Mouse (Mus musculus) hindbrain, embryonic 12.5 days (tissue): ENCODE results near the gene Ppp6r3. TPM values are rescaled to one million over a fixed set of nuclear protein-coding genes. Genes with fewer than 3 reads are reported as not detected.
"Not testable (repeated sequence)": the region's sequence is repeated elsewhere in the genome, so short reads cannot be mapped to it uniquely, and the experiment has no call there.

ENCODE experiments used
- ATAC-seq: fragments of 200-750 bp; cut with Nextera tagmentation; 2 replicates; pipeline ENCODE4 v1.8.0; 2017; ENCODE audit warnings: moderate TSS enrichment; ENCODE audit not compliant: low FRiP score
- H3K27ac ChIP-seq: fragments of 300-500 bp; sonication (generic); 2 replicates; pipeline ENCODE4 v1.5.1; 2016; ENCODE audit warnings: mild to moderate bottlenecking
- H3K27me3 ChIP-seq: fragments of 300-500 bp; sonication (generic); 2 replicates; pipeline ENCODE4 v1.6.1; 2016; ENCODE audit warnings: mild to moderate bottlenecking
- H3K36me3 ChIP-seq: fragments of 300-500 bp; sonication (generic); 2 replicates; pipeline ENCODE4 v1.6.1; 2016; ENCODE audit warnings: mild to moderate bottlenecking
- H3K4me1 ChIP-seq: fragments of 300-500 bp; sonication (generic); 2 replicates; pipeline ENCODE4 v1.6.1; 2016
- H3K4me2 ChIP-seq: fragments of 300-500 bp; sonication (generic); replicated peaks from 2 replicates; pipeline ENCODE4 v1.6.1; 2016; ENCODE audit warnings: mild to moderate bottlenecking
- H3K4me3 ChIP-seq: fragments of 300-500 bp; sonication (generic); 2 replicates; pipeline ENCODE4 v1.5.1; 2016; ENCODE audit warnings: mild to moderate bottlenecking
- H3K9ac ChIP-seq: fragments of 300-500 bp; sonication (generic); 2 replicates; pipeline ENCODE4 v1.6.1; 2016; ENCODE audit warnings: mild to moderate bottlenecking, moderate library complexity
- H3K9me3 ChIP-seq: fragments of 300-500 bp; sonication (generic); replicated peaks from 2 replicates; pipeline ENCODE4 v1.6.1; 2016; ENCODE audit warnings: mild to moderate bottlenecking
- WGBS: fragments of 180-500 bp; shearing (Covaris S2); methylation state at CpG from one replicate; pipeline ENCODE4 v1.1.7; 2016; 5-methylcytosine and 5-hydroxymethylcytosine counted together
- polyA plus RNA-seq: library from polyadenylated mRNA; unstranded; fragments of >200 nt; fragmentation: Nextera tagmentation; extraction: Ambion mirVana; gene quantifications from 2 replicates; pipeline ENCODE4 v1.2.1, GENCODE M21; 2016

The Ppp6r3 gene
- polyA plus RNA-seq, 1 experiment from 2014 or later = 83.9 TPM

GRCm38 (mm10) chr19:3593379-3594055, 18.0 kb upstream of the Ppp6r3 start:
- Histone ChIP-seq H3K36me3 (peaks cover 65% of the 10 kb centered on the region), H3K4me3 (no peak overlapping the region), H3K4me1 (no peaks in the 10 kb centered on the region), H3K4me2 (no peak overlapping the region), H3K27ac (no peak overlapping the region), H3K9me3 (no peaks in the 10 kb centered on the region), H3K27me3 (no peaks in the 10 kb centered on the region), H3K9ac (no peak overlapping the region)
- ATAC-seq = no peak
- WGBS = 88% methylated on average over 7 of the region's 7 CpGs

- H3K27me3 ChIP-seq = no peaks in the 10 kb centered on the region
- no peak overlapping the region for H3K27ac ChIP-seq
- ATAC-seq = no peak
- no peaks in the 10 kb centered on the region for H3K9me3 ChIP-seq
- peaks cover 58% of the 10 kb centered on the region for H3K36me3 ChIP-seq
- H3K9ac ChIP-seq = no peak overlapping the region
- no peak overlapping the region for H3K4me3 ChIP-seq
- H3K4me1 ChIP-seq = no peaks in the 10 kb centered on the region
- WGBS = 96% methylated on average over 4 of the region's 4 CpGs
- no peak overlapping the region for H3K4me2 ChIP-seq
Observed at GRCm38 (mm10) chr19:3589968-3590367, 14.4 kb upstream of the Ppp6r3 start.

- ATAC-seq = no peak
- 93% methylated on average over 5 of the region's 5 CpGs for WGBS
Observed at GRCm38 (mm10) chr19:3589547-3589946, 14.0 kb upstream of the Ppp6r3 start.

GRCm38 (mm10) chr19:3587729-3588128, 12.2 kb upstream of the Ppp6r3 start:
- not testable (repeated sequence) for H3K9me3 ChIP-seq, ATAC-seq, H3K4me1 ChIP-seq, H3K27ac ChIP-seq, H3K4me2 ChIP-seq, H3K27me3 ChIP-seq, H3K9ac ChIP-seq, H3K4me3 ChIP-seq
- H3K36me3 ChIP-seq = peaks cover 52% of the 10 kb centered on the region
- WGBS = 91% methylated on average over 5 of the region's 5 CpGs

More at GRCm38 (mm10) chr19:3589547-3589946, 14.0 kb upstream of the Ppp6r3 start:
- peaks cover 58% of the 10 kb centered on the region for H3K36me3 ChIP-seq
- H3K27ac ChIP-seq = no peak overlapping the region
- H3K9me3 ChIP-seq = no peaks in the 10 kb centered on the region
- H3K4me2 ChIP-seq = no peak overlapping the region
- H3K27me3 ChIP-seq = no peaks in the 10 kb centered on the region
- no peak overlapping the region for H3K9ac ChIP-seq
- H3K4me1 ChIP-seq = no peaks in the 10 kb centered on the region
- no peak overlapping the region for H3K4me3 ChIP-seq

GRCm38 (mm10) chr19:3586540-3586939, 11.0 kb upstream of the Ppp6r3 start:
- Histone ChIP-seq H3K4me2 (no peak overlapping the region), H3K4me3 (no peak overlapping the region), H3K4me1 (0 out of 2 replicates have a peak, but pooled peaks cover under 1% of the 10 kb centered on the region), H3K9ac (no peak overlapping the region), H3K9me3 (no peaks in the 10 kb centered on the region), H3K36me3 (peaks cover 41% of the 10 kb centered on the region), H3K27ac (no peak overlapping the region), H3K27me3 (no peaks in the 10 kb centered on the region)
- no peak for ATAC-seq
- WGBS = 53% methylated on average over 1 of the region's 1 CpGs

- no peaks in the 10 kb centered on the region for H3K9me3 ChIP-seq
- no peak overlapping the region for H3K27ac ChIP-seq
- H3K27me3 ChIP-seq = no peaks in the 10 kb centered on the region
- no peak overlapping the region for H3K9ac ChIP-seq
- 94% methylated on average over 9 of the region's 9 CpGs for WGBS
- no peak overlapping the region for H3K4me2 ChIP-seq
- no peak for ATAC-seq
- no peak overlapping the region for H3K4me3 ChIP-seq
- peaks cover 38% of the 10 kb centered on the region for H3K36me3 ChIP-seq
- 0 out of 2 replicates have a peak, but pooled peaks cover 2% of the 10 kb centered on the region for H3K4me1 ChIP-seq
Observed at GRCm38 (mm10) chr19:3586026-3586425, 10.5 kb upstream of the Ppp6r3 start.

- H3K4me2 ChIP-seq = no peak overlapping the region
- 35% methylated on average over 7 of the region's 7 CpGs for WGBS
- no peak for ATAC-seq
Observed at GRCm38 (mm10) chr19:3581326-3581725, 5.8 kb upstream of the Ppp6r3 start.

GRCm38 (mm10) chr19:3577911-3578290, 2.4 kb upstream of the Ppp6r3 start:
- Histone ChIP-seq H3K4me1 (peaks cover 23% of the 10 kb centered on the region), H3K4me3 (no peak overlapping the region), H3K4me2 (no peak overlapping the region), H3K36me3 (no peaks in the 10 kb centered on the region), H3K9ac (no peak overlapping the region), H3K27ac (no peak overlapping the region), H3K9me3 (no peaks in the 10 kb centered on the region), H3K27me3 (no peaks in the 10 kb centered on the region)
- ATAC-seq = no peak

More at GRCm38 (mm10) chr19:3581326-3581725, 5.8 kb upstream of the Ppp6r3 start:
- Histone ChIP-seq H3K4me3 (no peak overlapping the region), H3K4me1 (peaks cover 7% of the 10 kb centered on the region; the same call in 1 of the 2 replicates), H3K9me3 (no peaks in the 10 kb centered on the region), H3K9ac (no peak overlapping the region), H3K27me3 (no peaks in the 10 kb centered on the region), H3K36me3 (peaks cover 16% of the 10 kb centered on the region; the same call in 1 of the 2 replicates), H3K27ac (no peak overlapping the region)

- no peak for ATAC-seq
Observed at GRCm38 (mm10) chr19:3577265-3577910, 1.8 kb upstream of the Ppp6r3 start.

GRCm38 (mm10) chr19:3576451-3577264, 1.1 kb upstream of the Ppp6r3 start:
- Histone ChIP-seq H3K27me3 (no peaks in the 10 kb centered on the region), H3K9me3 (no peaks in the 10 kb centered on the region), H3K4me1 (peaks cover 23% of the 10 kb centered on the region), H3K4me3 (peak overlapping the region; percentile 67), H3K9ac (peak overlapping the region; percentile 38; the same call in 1 of the 2 replicates), H3K36me3 (no peaks in the 10 kb centered on the region), H3K4me2 (peak overlapping the region; percentile 45), H3K27ac (peak overlapping the region; percentile 95)
- 73% methylated on average over 5 of the region's 5 CpGs for WGBS
- peak; percentile 14 for ATAC-seq

More at GRCm38 (mm10) chr19:3577265-3577910, 1.8 kb upstream of the Ppp6r3 start:
- H3K27me3 ChIP-seq = no peaks in the 10 kb centered on the region
- peaks cover 23% of the 10 kb centered on the region for H3K4me1 ChIP-seq
- 83% methylated on average over 4 of the region's 4 CpGs for WGBS
- no peak overlapping the region for H3K27ac ChIP-seq
- no peak overlapping the region for H3K9ac ChIP-seq
- H3K4me3 ChIP-seq = no peak overlapping the region
- H3K36me3 ChIP-seq = no peaks in the 10 kb centered on the region
- H3K9me3 ChIP-seq = no peaks in the 10 kb centered on the region
- no peak overlapping the region for H3K4me2 ChIP-seq

GRCm38 (mm10) chr19:3575276-3575631, 295 bp downstream of the Ppp6r3 start:
- Histone ChIP-seq H3K4me1 (peaks cover 21% of the 10 kb centered on the region), H3K4me3 (peak overlapping the region; percentile 67), H3K9me3 (no peaks in the 10 kb centered on the region), H3K4me2 (peak overlapping the region; percentile 56), H3K27me3 (no peaks in the 10 kb centered on the region), H3K9ac (peak overlapping the region; percentile 84), H3K36me3 (no peaks in the 10 kb centered on the region), H3K27ac (peak overlapping the region; percentile 95)
- ATAC-seq = peak; percentile 51
- WGBS = under 1% methylated on average over 41 of the region's 50 CpGs

GRCm38 (mm10) chr19:3574593-3575094, 905 bp downstream of the Ppp6r3 start:
- peak overlapping the region; percentile 84 for H3K9ac ChIP-seq
- WGBS = 2% methylated on average over 9 of the region's 9 CpGs
- H3K4me2 ChIP-seq = peak overlapping the region; percentile 56
- no peak for ATAC-seq
- no peaks in the 10 kb centered on the region for H3K27me3 ChIP-seq
- H3K4me1 ChIP-seq = peaks cover 21% of the 10 kb centered on the region
- no peaks in the 10 kb centered on the region for H3K9me3 ChIP-seq
- H3K4me3 ChIP-seq = peak overlapping the region; percentile 67
- peak overlapping the region; percentile 95 for H3K27ac ChIP-seq
- no peaks in the 10 kb centered on the region for H3K36me3 ChIP-seq
